Mouse (Mus musculus) CH12.LX (cell line): ENCODE measurements at regions not wholly inside any gene's neighbourhood (a gene's known extent, or its start where the extent isn't known, plus 50 kb on each side); places are given as distances from the start of the nearest gene placed in this dataset.

ENCODE experiments used
- DNase-seq: peaks from one replicate; pipeline ENCODE4 v3.0.0-alpha.2; 2013; ENCODE audit errors: extremely low read depth
- H3K27ac ChIP-seq: 2 replicates; pipeline ENCODE4 v1.5.1; 2012; ENCODE audit warnings: low read depth, mild to moderate bottlenecking, control low read depth, moderate library complexity; ENCODE audit not compliant: insufficient read depth
- H3K27me3 ChIP-seq: replicated peaks from 2 replicates; pipeline ENCODE3; 2012; ENCODE audit warnings: inconsistent platforms
- H3K36me3 ChIP-seq, 2 experiments: replicated peaks in 1 of 2; 2 replicates each; pipeline versions ENCODE3 to v1.6.1; 2012; ENCODE audit warnings: inconsistent platforms in 1 of 2, low read length in 1 of 2, mild to moderate bottlenecking in 1 of 2, mixed read lengths in 1 of 2, moderate library complexity in 1 of 2; ENCODE audit not compliant: control insufficient read depth in 1 of 2, insufficient read depth in 1 of 2
- H3K4me1 ChIP-seq, 2 experiments: 2 replicates each; pipeline ENCODE4 v1.6.1; 2012; ENCODE audit warnings: inconsistent platforms in 1 of 2, moderate library complexity in 1 of 2; ENCODE audit not compliant: insufficient read depth in 2 of 2, control insufficient read depth in 1 of 2
- H3K4me2 ChIP-seq: 2 replicates; pipeline ENCODE4 v1.6.1; 2012; ENCODE audit warnings: low read depth, mild to moderate bottlenecking, control low read depth; ENCODE audit not compliant: poor library complexity, insufficient read depth, severe bottlenecking
- H3K4me3 ChIP-seq, 3 experiments: fragments of 150-350 bp in 1 of 3; sonication (generic) in 1 of 3; replicated peaks in 1 of 3; 2 replicates each; pipeline versions ENCODE3 to v1.5.1; 2011 to 2012; ENCODE audit warnings: low read depth in 2 of 3, low read length in 2 of 3, mild to moderate bottlenecking in 2 of 3, moderate library complexity in 2 of 3, control low read depth in 1 of 3, improper control_type of control experiment in 1 of 3, inconsistent platforms in 1 of 3, mixed read lengths in 1 of 3; ENCODE audit not compliant: poor library complexity in 1 of 3
- H3K79me2 ChIP-seq: replicated peaks from 2 replicates; pipeline ENCODE4 v1.6.1; 2012; ENCODE audit warnings: mild to moderate bottlenecking, moderate library complexity; ENCODE audit not compliant: control insufficient read depth, poor library complexity, insufficient read depth, severe bottlenecking; ENCODE audit errors: extremely low read depth
- H3K9ac ChIP-seq: 2 replicates; pipeline ENCODE4 v1.6.1; 2012; ENCODE audit warnings: low read depth, mild to moderate bottlenecking, control low read depth, moderate library complexity; ENCODE audit not compliant: insufficient read depth
- H3K9me3 ChIP-seq: replicated peaks from 2 replicates; pipeline ENCODE3; 2012; ENCODE audit warnings: low read length, inconsistent platforms, mixed read lengths
- E2F4 ChIP-seq: IDR thresholded peaks from 2 replicates; pipeline ENCODE4 v1.6.1; 2011; ENCODE audit warnings: low read depth, low read length, improper control_type of control experiment; ENCODE audit not compliant: insufficient replicate concordance
- EP300 ChIP-seq: IDR thresholded peaks from 2 replicates; pipeline ENCODE4 v1.6.1; 2011; ENCODE audit warnings: low read length, improper control_type of control experiment
- JUN ChIP-seq: IDR thresholded peaks from 2 replicates; pipeline ENCODE4 v1.6.1; 2011; ENCODE audit warnings: low read depth, mild to moderate bottlenecking, low read length, improper control_type of control experiment, moderate library complexity; ENCODE audit not compliant: insufficient read depth
- JUND ChIP-seq: conservative IDR thresholded peaks from 2 replicates; pipeline ENCODE4 v1.6.1; 2011; ENCODE audit warnings: low read depth, low read length, improper control_type of control experiment
- NELFE ChIP-seq: IDR thresholded peaks from 2 replicates; pipeline ENCODE4 v1.6.1; 2011; ENCODE audit warnings: low read depth, low read length, improper control_type of control experiment
- POLR2A ChIP-seq: IDR thresholded peaks from 2 replicates; pipeline ENCODE4 v1.6.1; 2011; ENCODE audit warnings: low read depth, mild to moderate bottlenecking, improper control_type of control experiment, low read length
- RAD21 ChIP-seq: IDR thresholded peaks from 2 replicates; pipeline ENCODE4 v1.6.1; 2011; ENCODE audit warnings: low read depth, mild to moderate bottlenecking, low read length, improper control_type of control experiment, moderate library complexity
- SIN3A ChIP-seq: IDR thresholded peaks from 2 replicates; pipeline ENCODE4 v1.6.1; 2012; ENCODE audit warnings: low read length, improper control_type of control experiment, inconsistent platforms
- TBP ChIP-seq: conservative IDR thresholded peaks from 2 replicates; pipeline ENCODE4 v1.6.1; 2011; ENCODE audit warnings: low read depth, low read length, improper control_type of control experiment
- TCF12 ChIP-seq: IDR thresholded peaks from 2 replicates; pipeline ENCODE4 v1.6.1; 2014; ENCODE audit warnings: low read depth, mild to moderate bottlenecking, inconsistent platforms, low read length, improper control_type of control experiment
- UBTF ChIP-seq: IDR thresholded peaks from 2 replicates; pipeline ENCODE4 v1.6.1; 2012; ENCODE audit warnings: low read depth, mild to moderate bottlenecking, inconsistent platforms, low read length, improper control_type of control experiment, moderate library complexity
- USF1 ChIP-seq: IDR thresholded peaks from 2 replicates; pipeline ENCODE4 v1.6.1; 2014; ENCODE audit warnings: low read depth, mild to moderate bottlenecking, inconsistent platforms, low read length, improper control_type of control experiment
- USF2 ChIP-seq: conservative IDR thresholded peaks from 2 replicates; pipeline ENCODE4 v1.6.1; 2011; ENCODE audit warnings: low read depth, low read length, improper control_type of control experiment
- ZKSCAN1 ChIP-seq: IDR thresholded peaks from 2 replicates; pipeline ENCODE4 v1.6.1; 2012; ENCODE audit warnings: low read depth, inconsistent platforms, low read length, improper control_type of control experiment, borderline replicate concordance
- ZMIZ1 ChIP-seq: IDR thresholded peaks from 2 replicates; pipeline ENCODE4 v1.6.1; 2012; ENCODE audit warnings: low read depth, mild to moderate bottlenecking, inconsistent platforms, low read length, improper control_type of control experiment
- dilution Hi-C: fragments of 300-500 bp; cut with MboI; formaldehyde crosslinking; loops from 2 replicates; pipeline ENCODE4 v1.14.3; 2020; ENCODE audit warnings: low sequenced_read_pairs; ENCODE audit not compliant: extremely low pct_unique_long_range_greater_than_20kb, extremely low pct_ligation_motif_present
- in situ Hi-C: fragments of 300-500 bp; cut with MboI; formaldehyde crosslinking; loops from 3 replicates; pipeline ENCODE4 v1.14.3; 2019; ENCODE audit warnings: low sequenced_read_pairs, low pct_ligation_motif_present, low pct_unique_long_range_greater_than_20kb, mixed read lengths

- no peak for TF ChIP-seq USF2
- no peak for TF ChIP-seq POLR2A
- no peak for TF ChIP-seq USF1
- TF ChIP-seq RAD21 = no peak
- no peak for TF ChIP-seq TBP
- no peak for TF ChIP-seq SIN3A
- TF ChIP-seq EP300 = no peak
- TF ChIP-seq NELFE = no peak
- TF ChIP-seq UBTF = no peak
- TF ChIP-seq E2F4 = no peak
- no peak for TF ChIP-seq ZMIZ1
- Histone ChIP-seq H3K4me2 (no peak overlapping the region), H3K4me3 (no peak overlapping the region), H3K9ac (no peak overlapping the region), H3K79me2 (no peaks in the 10 kb centered on the region), H3K4me1 (peaks cover 3 to 6% of the 10 kb centered on the region in 2 experiments; a peak in 3 of 4 replicates), H3K9me3 (no peaks in the 10 kb centered on the region), H3K27me3 (no peaks in the 10 kb centered on the region), H3K36me3 (no peaks in the 10 kb centered on the region), H3K27ac (no peak overlapping the region)
- dilution Hi-C loops (no loop called here), in situ Hi-C loops (no loop called here)
- DNase-seq = no peak
These were observed 51.7 kb upstream of the 4933402D24Rik start for GRCm38 (mm10) chr1:63820614-63821270.

GRCm38 (mm10) chr1:63819536-63820254 lies 50.6 kb upstream of the 4933402D24Rik start:
- Histone ChIP-seq H3K27ac (no peak overlapping the region), H3K36me3 (no peaks in the 10 kb centered on the region), H3K27me3 (no peaks in the 10 kb centered on the region), H3K4me3 (no peak overlapping the region), H3K4me1 (peaks cover 3 to 6% of the 10 kb centered on the region in 2 experiments; a peak in 3 of 4 replicates), H3K9ac (no peak overlapping the region), H3K79me2 (no peaks in the 10 kb centered on the region), H3K4me2 (no peak overlapping the region)
- in situ Hi-C loops = no loop called here
- TF ChIP-seq E2F4 (no peak), JUND (no peak), ZKSCAN1 (no peak), TCF12 (no peak), EP300 (no peak), JUN (no peak)
- TF ChIP-seq, all 38 proteins: peak for 0
- no peak for DNase-seq
- H3K9me3 ChIP-seq = no peaks in the 10 kb centered on the region
- dilution Hi-C loops = no loop called here
